Mouse (Mus musculus) adrenal gland, adult 18-20 months (tissue): ENCODE measurements around the gene Srpr. TPM values are rescaled to one million over a fixed set of nuclear protein-coding genes. Genes with fewer than 3 reads are reported as not detected.

ENCODE experiments used
- total RNA-seq, 2 experiments: library from RNA; stranded (reverse); gene quantifications; 1 replicate in 1 of 2; 2 replicates in 1 of 2; pipeline ENCODE4 v1.2.3; 2021

Gene Srpr
- total RNA-seq, 2 experiments from 2014 or later, result 143 to 160 TPM

Other genes starting within 250 kb of the Srpr start
- 10 to 100 TPM; 19.1 to 26.3 TPM for gene St3gal4, start 80.9 kb upstream of the Srpr start, total RNA-seq
- gene Dcps, start 24.1 kb upstream of the Srpr start, total RNA-seq, result 10 to 100 TPM; 19.4 to 20.6 TPM
- 1 to 10 TPM; 4.5 to 5.1 TPM for gene Tirap, start 116 bp downstream of the Srpr start, total RNA-seq
- 10 to 100 TPM; 51.2 to 70.5 TPM for gene Foxred1, start 10.9 kb downstream of the Srpr start, total RNA-seq
- gene Fam118b, start 67.6 kb downstream of the Srpr start, total RNA-seq, result 10 to 100 TPM; 10.5 to 11.3 TPM
- 10 to 100 TPM; 17.8 to 19.1 TPM for gene Rpusd4, start 67.7 kb downstream of the Srpr start, total RNA-seq
- gene Cdon, start 221.0 kb downstream of the Srpr start, total RNA-seq, result 10 to 100 TPM in 1 of 2 experiments, 1 to 10 TPM in 1; 7.7 to 12.2 TPM